In the genomic region with DNA sequence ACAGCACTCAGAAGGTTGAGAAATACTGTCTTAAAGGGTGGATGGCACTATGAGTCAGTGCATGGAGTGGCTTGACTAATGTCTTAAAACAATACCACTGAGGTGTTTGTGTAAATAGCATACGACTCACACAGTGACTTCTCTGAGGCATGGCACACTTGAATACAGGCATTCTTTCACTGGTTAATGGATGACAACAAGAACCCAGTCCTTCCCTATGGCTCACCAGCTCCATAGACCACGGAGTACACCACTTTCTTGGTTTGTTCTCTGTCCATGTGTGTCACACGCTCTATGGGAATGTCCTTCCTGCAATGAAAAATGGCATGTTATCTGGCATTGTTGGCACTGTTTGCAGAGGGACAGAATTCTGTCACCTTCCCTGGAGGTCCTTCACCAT, we compare ENCODE assay signal across 18 mouse cellular contexts. TPM values are rescaled to one million over a fixed set of nuclear protein-coding genes. Genes with fewer than 3 reads are reported as not detected.
A peak's percentile ranks its signal among the peaks of the same experiment; 100 is the strongest.
DNase-seq lines count a peak whose midpoint lies in the region.
"Had no signal": no experiment of that assay in that cellular context is flagged by ENCODE, and none has a peak within 500 bp of the region (broad histone marks: within the 10 kb centered on the region; RNA-seq: fewer than 3 reads in every experiment).

No protein-coding gene starts in this region.

- DNase-seq in adrenal gland, adult 2 months: peak; percentile 10
- DNase-seq in adrenal gland, postnatal 4 days (ENCODE audit: low spot score in 2 of 2): no peak
- peak; percentile 78 for DNase-seq in heart, adult 11 months
- DNase-seq in heart, adult 9 months (ENCODE audit: low spot score in 2 of 2): no peak
- peak; percentile 47 for DNase-seq in 3T3-L1 (ENCODE audit: low read depth, low spot score)
- DNase-seq in Muller cell, postnatal 12 days (ENCODE audit: inconsistent ontology term): peak; percentile 17
- no peak for DNase-seq in ovary, adult 18-20 months (ENCODE audit: low spot score)
- no peak for DNase-seq in layer of hippocampus, postnatal 10 days (ENCODE audit: low spot score in 2 of 2)
- DNase-seq: cerebellum, adult 11 months; cerebellum, adult 2 months; cerebellum, adult 9-11 months; cerebellum, postnatal 25 days; forebrain, postnatal 0 days; gastrocnemius, adult 2 months; gastrocnemius, postnatal 14 days; kidney, adult 2 months had no signal

RNA-seq across cellular contexts. Expression of a gene that starts 36.7 kb away (rescaled TPM):
- 10 to 100 TPM; 23.5 to 29.0 TPM for total RNA-seq in adrenal gland, adult 2 months (2021)
- polyA plus RNA-seq in adrenal gland, adult 2 months (2012; rRNA removed): 32.6 and 55.5 TPM in 2 replicates
- total RNA-seq in adrenal gland, postnatal 4 days (2021): 1 to 10 TPM; 8.4 to 9.6 TPM
- 10 to 100 TPM; 60.2 to 65.0 TPM for total RNA-seq in layer of hippocampus, postnatal 10 days (2021)

RNA-seq across cellular contexts. Expression of a gene that starts 49.3 kb away (rescaled TPM):
- total RNA-seq in adrenal gland, adult 2 months (2021): 10 to 100 TPM; 15.7 to 36.8 TPM
- polyA plus RNA-seq in adrenal gland, adult 2 months (2012; rRNA removed): 219 and 360 TPM in 2 replicates
- 10 to 100 TPM; 37.0 to 39.1 TPM for total RNA-seq in adrenal gland, postnatal 4 days (2021)
- total RNA-seq in layer of hippocampus, postnatal 10 days (2021): 100 to 1,000 TPM; 127 to 160 TPM
- total RNA-seq: common myeloid progenitor, adult 5-6 weeks; gastrocnemius, adult 2 months; hematopoietic stem cell, adult 5-6 weeks had no signal

Comparison
In these comparisons a context has a peak if more than half of its experiments do, and no peak if none do; other contexts are left out.
1. DNase-seq: peak in adrenal gland, adult 2 months (single experiment), heart, adult 11 months (single experiment), 3T3-L1 (single experiment) and Muller cell, postnatal 12 days (single experiment); none in adrenal gland, postnatal 4 days (0 of 2), heart, adult 9 months (0 of 2), ovary, adult 18-20 months (single experiment) and layer of hippocampus, postnatal 10 days (0 of 2).